Mouse (Mus musculus) intestine, postnatal 0 days (tissue): ENCODE measurements at regions not wholly inside any gene's neighbourhood (a gene's known extent, or its start where the extent isn't known, plus 50 kb on each side); places are given as distances from the start of the nearest gene placed in this dataset.

Experiments used
- ATAC-seq: fragments of 200-750 bp; cut with Nextera tagmentation; 2 replicates; pipeline ENCODE4 v1.8.0; 2017; ENCODE audit warnings: mild to moderate bottlenecking, moderate TSS enrichment, moderate library complexity
- H3K27ac ChIP-seq: fragments of 300-500 bp; sonication (generic); 2 replicates; pipeline ENCODE4 v1.5.1; 2014; ENCODE audit warnings: mild to moderate bottlenecking, low read depth, low read length, moderate library complexity
- H3K27me3 ChIP-seq: fragments of 300-500 bp; sonication (generic); replicated peaks from 2 replicates; pipeline ENCODE4 v1.6.1; 2014; ENCODE audit warnings: low read length, mixed read lengths; ENCODE audit not compliant: control insufficient read depth, insufficient read depth
- H3K36me3 ChIP-seq: fragments of 300-500 bp; sonication (generic); 2 replicates; pipeline ENCODE4 v1.6.1; 2014; ENCODE audit warnings: mild to moderate bottlenecking, moderate library complexity; ENCODE audit not compliant: control insufficient read depth, insufficient read depth
- H3K4me1 ChIP-seq: fragments of 300-500 bp; sonication (generic); replicated peaks from 2 replicates; pipeline ENCODE4 v1.6.1; 2014; ENCODE audit warnings: antibody characterized with exemption, low read length, mixed read lengths; ENCODE audit not compliant: control insufficient read depth, insufficient read depth
- H3K4me2 ChIP-seq: fragments of 300-500 bp; sonication (generic); replicated peaks from 2 replicates; pipeline ENCODE4 v1.6.1; 2014; ENCODE audit warnings: low read depth, mild to moderate bottlenecking, moderate library complexity
- H3K4me3 ChIP-seq: fragments of 300-500 bp; sonication (generic); 2 replicates; pipeline ENCODE4 v1.5.1; 2014; ENCODE audit warnings: low read depth, low read length
- H3K9ac ChIP-seq: fragments of 300-500 bp; sonication (generic); 2 replicates; pipeline ENCODE4 v1.6.1; 2014; ENCODE audit warnings: mild to moderate bottlenecking, low read depth, low read length
- H3K9me3 ChIP-seq: fragments of 300-500 bp; sonication (generic); 2 replicates; pipeline ENCODE4 v1.6.1; 2016; ENCODE audit warnings: mixed run types; ENCODE audit not compliant: control insufficient read depth
- CTCF ChIP-seq: sonication (generic); IDR thresholded peaks from 2 replicates; pipeline ENCODE4 v1.5.1; 2016; ENCODE audit warnings: low read depth, mild to moderate bottlenecking, control low read depth, antibody characterized with exemption, moderate library complexity
- WGBS: fragments of 180-500 bp; shearing (Covaris S2); extraction: QIAGEN DNeasy Blood & Tissue Kit; methylation state at CpG from one replicate; pipeline ENCODE4 v1.1.7; 2014; 5-methylcytosine and 5-hydroxymethylcytosine counted together

DNA sequence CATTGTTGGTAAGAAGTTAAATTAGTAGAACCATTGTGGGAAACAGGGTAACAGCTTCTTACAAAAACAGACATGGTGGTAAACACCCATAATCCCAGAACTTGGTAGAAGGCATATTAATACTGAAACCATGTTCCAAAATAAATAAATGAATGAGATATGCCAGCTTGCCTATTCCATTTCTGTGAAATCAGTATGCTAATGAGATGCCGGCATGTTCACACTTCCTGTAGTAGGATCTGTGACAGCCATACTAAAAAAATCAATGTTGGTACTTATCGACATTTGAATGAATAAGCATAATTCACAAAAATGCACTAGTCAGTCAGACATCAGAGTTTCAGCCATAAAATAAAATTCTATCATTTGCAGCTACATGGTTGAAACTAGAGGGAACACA is 559.7 kb upstream of the Atp2b1 start:
- no peak for TF ChIP-seq CTCF
- WGBS, result 95% methylated on average over 2 of the region's 2 CpGs
- Histone ChIP-seq H3K27ac (no peak overlapping the region), H3K9ac (no peak overlapping the region), H3K9me3 (no peaks in the 10 kb centered on the region), H3K36me3 (no peaks in the 10 kb centered on the region), H3K27me3 (no peaks in the 10 kb centered on the region), H3K4me2 (no peak overlapping the region), H3K4me3 (no peak overlapping the region), H3K4me1 (no peaks in the 10 kb centered on the region)
- no peak for ATAC-seq

DNA sequence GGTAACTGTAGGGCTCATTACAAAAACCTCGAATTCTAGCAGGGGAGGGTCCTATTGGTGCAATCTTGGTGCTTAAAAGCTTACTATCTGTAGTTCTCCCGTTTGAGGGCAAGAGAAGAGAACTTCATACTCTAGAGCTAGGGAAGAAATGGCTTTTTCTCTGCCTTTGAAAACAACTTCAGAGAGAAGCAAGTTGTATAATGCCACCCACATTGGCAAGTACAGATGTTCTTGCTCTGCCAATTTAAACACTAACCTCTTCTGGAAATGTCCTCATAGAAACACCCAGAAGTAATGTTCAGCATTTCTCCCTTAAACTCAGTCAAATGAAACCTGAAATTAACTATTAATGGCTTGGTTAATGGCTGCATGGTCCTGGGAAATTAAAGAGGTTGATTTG is 549.6 kb upstream of the Atp2b1 start:
- Histone ChIP-seq H3K27me3 (no peaks in the 10 kb centered on the region), H3K4me3 (no peak overlapping the region), H3K27ac (no peak overlapping the region), H3K4me2 (no peak overlapping the region), H3K4me1 (no peaks in the 10 kb centered on the region), H3K9me3 (no peaks in the 10 kb centered on the region), H3K9ac (no peak overlapping the region), H3K36me3 (no peaks in the 10 kb centered on the region)
- ATAC-seq, result no peak
- TF ChIP-seq CTCF, result no peak
- 66% methylated on average over 2 of the region's 2 CpGs for WGBS

- Histone ChIP-seq H3K4me2 (no peak overlapping the region), H3K27me3 (no peaks in the 10 kb centered on the region), H3K4me1 (no peaks in the 10 kb centered on the region), H3K9me3 (no peaks in the 10 kb centered on the region), H3K9ac (no peak overlapping the region), H3K36me3 (no peaks in the 10 kb centered on the region), H3K4me3 (no peak overlapping the region), H3K27ac (no peak overlapping the region)
- TF ChIP-seq CTCF, result no peak
- ATAC-seq, result no peak
- 39% methylated on average over 4 of the region's 4 CpGs for WGBS
Observed at GRCm38 (mm10) chr10:98372561-98372960, 541.6 kb upstream of the Atp2b1 start.

DNA sequence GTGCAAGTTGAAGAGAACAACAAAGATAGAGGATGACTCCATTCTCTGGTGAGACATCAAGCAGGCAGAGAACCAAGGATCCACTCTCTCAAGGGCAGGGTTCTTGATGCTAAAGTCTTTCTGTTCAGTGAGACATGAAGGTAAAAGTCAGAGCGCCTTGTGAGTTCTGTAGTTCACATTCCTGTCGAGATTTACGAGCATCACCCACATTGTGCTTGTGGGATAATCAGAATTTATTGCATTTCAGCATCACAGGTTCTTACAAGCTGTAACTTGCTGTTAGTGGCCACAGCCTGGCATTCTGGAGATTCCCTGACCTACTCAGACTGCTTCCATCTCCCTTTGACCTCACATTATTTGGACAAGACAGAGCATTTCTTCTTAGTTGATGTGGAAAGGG is 540.9 kb upstream of the Atp2b1 start:
- Histone ChIP-seq H3K4me3 (no peak overlapping the region), H3K4me1 (no peaks in the 10 kb centered on the region), H3K4me2 (no peak overlapping the region), H3K27me3 (no peaks in the 10 kb centered on the region), H3K27ac (no peak overlapping the region), H3K9ac (no peak overlapping the region), H3K9me3 (no peaks in the 10 kb centered on the region), H3K36me3 (no peaks in the 10 kb centered on the region)
- TF ChIP-seq CTCF, result no peak
- 61% methylated on average over 3 of the region's 3 CpGs for WGBS
- ATAC-seq, result no peak

DNA sequence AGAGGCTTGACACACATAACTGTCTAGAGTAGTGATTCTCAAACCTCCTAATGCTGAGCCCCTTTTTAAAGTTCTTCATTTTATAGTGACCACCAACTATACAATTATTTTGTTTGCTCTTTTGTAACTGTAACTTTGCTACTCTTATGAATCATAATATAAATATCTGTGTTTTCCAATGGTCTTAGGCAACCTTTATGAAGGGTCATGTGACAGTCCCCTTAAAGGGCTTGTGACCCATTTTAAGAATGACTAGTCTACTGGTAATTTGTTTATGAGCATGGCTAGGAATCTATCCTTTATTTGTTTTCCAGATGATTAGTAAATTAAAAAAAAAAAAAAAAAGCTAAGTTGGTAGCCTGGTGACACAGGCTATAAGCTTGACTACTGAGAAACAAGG is 539.5 kb upstream of the Atp2b1 start:
- H3K36me3 ChIP-seq, result no peaks in the 10 kb centered on the region
- no peaks in the 10 kb centered on the region for H3K9me3 ChIP-seq
- H3K4me2 ChIP-seq, result no peak overlapping the region
- H3K4me3 ChIP-seq, result no peak overlapping the region
- no peak overlapping the region for H3K27ac ChIP-seq
- H3K4me1 ChIP-seq, result no peaks in the 10 kb centered on the region
- no peak for TF ChIP-seq CTCF
- H3K27me3 ChIP-seq, result no peaks in the 10 kb centered on the region
- H3K9ac ChIP-seq, result no peak overlapping the region
- no peak for ATAC-seq

DNA sequence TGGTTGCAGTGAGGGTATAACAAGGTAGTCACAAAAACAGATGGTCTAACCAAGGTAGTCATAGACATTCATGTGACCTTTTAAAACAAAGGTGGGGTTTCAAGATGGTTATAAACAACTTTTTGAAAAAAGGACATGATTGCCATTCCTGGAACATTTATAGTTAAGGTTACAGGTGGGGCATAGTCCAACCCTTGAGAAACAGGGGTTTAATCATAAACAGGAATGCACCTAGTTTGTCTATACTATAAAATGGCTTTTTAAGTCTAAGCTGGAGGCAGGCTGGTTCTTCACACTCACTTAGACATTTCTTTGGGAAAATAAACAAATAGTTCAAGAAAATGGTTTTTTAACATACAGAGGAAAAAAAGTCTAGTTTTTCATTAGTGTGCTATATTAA is 525.7 kb upstream of the Atp2b1 start:
- no peak overlapping the region for H3K9ac ChIP-seq
- no peak overlapping the region for H3K27ac ChIP-seq
- H3K27me3 ChIP-seq, result no peaks in the 10 kb centered on the region
- no peaks in the 10 kb centered on the region for H3K9me3 ChIP-seq
- no peak overlapping the region for H3K4me2 ChIP-seq
- ATAC-seq, result 0 out of 2 replicates have a peak, but pooled peaks have one; percentile 25
- no peak overlapping the region for H3K4me3 ChIP-seq
- no peak for TF ChIP-seq CTCF
- no peaks in the 10 kb centered on the region for H3K4me1 ChIP-seq
- no peaks in the 10 kb centered on the region for H3K36me3 ChIP-seq

DNA sequence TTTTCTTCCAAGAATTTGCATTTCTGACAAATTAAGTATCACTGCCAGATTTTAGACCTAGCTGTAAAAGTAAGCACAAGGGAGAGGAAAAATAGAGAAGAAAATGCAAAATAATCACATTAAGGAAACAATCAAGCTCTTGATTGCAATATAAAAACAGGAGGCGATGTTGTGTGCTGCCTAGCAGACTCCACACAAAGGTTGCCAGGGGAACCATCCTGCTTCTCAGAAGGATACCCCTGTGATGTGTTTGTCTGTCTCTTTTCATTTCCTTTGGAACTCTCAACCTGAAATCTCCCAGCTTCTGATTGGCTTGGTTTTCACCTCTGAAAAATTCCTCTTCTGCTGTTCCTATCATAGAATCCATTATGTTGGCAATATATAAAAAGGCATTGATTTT is 514.3 kb upstream of the Atp2b1 start:
- no peak overlapping the region for H3K4me2 ChIP-seq
- no peak overlapping the region for H3K9ac ChIP-seq
- H3K9me3 ChIP-seq, result no peaks in the 10 kb centered on the region
- no peaks in the 10 kb centered on the region for H3K4me1 ChIP-seq
- WGBS, result 79% methylated on average over 1 of the region's 1 CpGs
- no peaks in the 10 kb centered on the region for H3K27me3 ChIP-seq
- no peak for ATAC-seq
- no peak for TF ChIP-seq CTCF
- H3K36me3 ChIP-seq, result no peaks in the 10 kb centered on the region
- H3K4me3 ChIP-seq, result no peak overlapping the region
- H3K27ac ChIP-seq, result no peak overlapping the region
